Mouse (Mus musculus): ENCODE results near the gene Stat1. TPM values are rescaled to one million over a fixed set of nuclear protein-coding genes. Genes with fewer than 3 reads are reported as not detected.

Gene Stat1
- total RNA-seq, 1 experiment from 2014 or later = 167 TPM

Other genes starting within 250 kb of the Stat1 start
- gene Myo1b, start 203.4 kb upstream of the Stat1 start, total RNA-seq (2017) = 0.21 to 3.0 TPM (median 0.39 TPM) in 3 replicates
- gene Stat4, start 132.3 kb upstream of the Stat1 start, total RNA-seq (2017) = 78.3 to 278 TPM (median 108 TPM) in 3 replicates
- gene Gls, start 113.8 kb downstream of the Stat1 start, total RNA-seq (2017) = 354 to 365 TPM (median 355 TPM) in 3 replicates

Data from monocyte, adult 5-6 weeks (primary cell).